Mouse (Mus musculus) neural tube, embryonic 15.5 days (tissue): ENCODE results near the gene Per1. TPM values are rescaled to one million over a fixed set of nuclear protein-coding genes. Genes with fewer than 3 reads are reported as not detected.

Experiments
- ATAC-seq: fragments of 200-750 bp; cut with Nextera tagmentation; 2 replicates; pipeline ENCODE4 v1.8.0; 2017; ENCODE audit warnings: mild to moderate bottlenecking, moderate TSS enrichment, moderate library complexity; ENCODE audit not compliant: low FRiP score
- H3K27ac ChIP-seq: fragments of 300-500 bp; sonication (generic); replicated peaks from 2 replicates; pipeline ENCODE4 v1.5.1; 2015; ENCODE audit warnings: mild to moderate bottlenecking, inconsistent platforms
- H3K27me3 ChIP-seq: fragments of 300-500 bp; sonication (generic); replicated peaks from 2 replicates; pipeline ENCODE4 v1.6.1; 2015; ENCODE audit warnings: inconsistent platforms
- H3K36me3 ChIP-seq: fragments of 300-500 bp; sonication (generic); 2 replicates; pipeline ENCODE4 v1.6.1; 2015; ENCODE audit warnings: inconsistent platforms
- H3K4me1 ChIP-seq: fragments of 300-500 bp; sonication (generic); 2 replicates; pipeline ENCODE4 v1.6.1; 2015; ENCODE audit warnings: inconsistent platforms
- H3K4me2 ChIP-seq: fragments of 300-500 bp; sonication (generic); 2 replicates; pipeline ENCODE4 v1.6.1; 2015; ENCODE audit warnings: inconsistent platforms, mild to moderate bottlenecking, moderate library complexity
- H3K4me3 ChIP-seq: fragments of 300-500 bp; sonication (generic); replicated peaks from 2 replicates; pipeline ENCODE4 v1.5.1; 2015; ENCODE audit warnings: mild to moderate bottlenecking, inconsistent platforms
- H3K9ac ChIP-seq: fragments of 300-500 bp; sonication (generic); replicated peaks from 2 replicates; pipeline ENCODE4 v1.6.1; 2015; ENCODE audit warnings: mild to moderate bottlenecking, inconsistent platforms
- H3K9me3 ChIP-seq: fragments of 300-500 bp; sonication (generic); replicated peaks from 2 replicates; pipeline ENCODE4 v1.6.1; 2016; ENCODE audit warnings: inconsistent platforms
- WGBS: fragments of 180-500 bp; shearing (Covaris S2); methylation state at CpG from one replicate; pipeline ENCODE4 v1.1.7; 2015; ENCODE audit warnings: mixed read lengths; 5-methylcytosine and 5-hydroxymethylcytosine counted together
- polyA plus RNA-seq: library from polyadenylated mRNA; unstranded; fragments of >200 nt; fragmentation: Nextera tagmentation; extraction: Ambion mirVana; gene quantifications from 2 replicates; pipeline ENCODE4 v1.2.1, GENCODE M21; 2015

Per1 gene
- polyA plus RNA-seq, 1 experiment from 2014 or later, result 10.0 TPM

DNA sequence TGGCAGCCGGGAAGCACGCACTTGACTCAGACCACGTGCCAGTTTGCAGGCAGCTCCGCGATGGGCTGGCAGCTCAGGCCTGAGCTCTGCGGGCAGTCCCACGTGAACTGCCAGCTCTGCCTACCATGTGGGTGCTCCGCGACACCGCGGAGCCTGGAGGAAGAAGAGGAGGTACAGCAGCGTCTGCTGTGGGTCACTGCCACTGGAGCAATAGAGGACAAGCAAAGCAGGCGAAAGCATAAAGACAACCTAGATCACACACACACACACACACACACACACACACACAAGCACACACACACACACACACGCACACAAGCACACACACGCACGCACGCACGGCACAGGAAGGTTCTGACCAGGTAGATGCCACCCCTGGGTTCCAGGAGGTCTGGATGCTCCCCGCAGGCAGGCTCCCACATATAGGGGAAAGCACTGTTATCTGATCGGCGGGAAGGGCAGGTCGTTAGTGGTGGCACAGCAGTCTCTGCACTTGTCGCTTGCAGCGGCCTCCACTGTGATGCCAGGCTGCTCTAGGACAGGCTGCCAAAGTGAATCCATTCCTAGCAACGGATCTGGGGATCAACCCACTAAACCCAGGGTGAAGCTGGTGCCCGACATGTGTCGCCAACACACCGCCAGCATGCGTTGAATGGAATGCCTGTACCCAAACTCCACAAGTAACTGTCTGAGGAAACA is 28.7 kb upstream of the Per1 start:
- peak overlapping the region; percentile 49 for H3K27ac ChIP-seq
- no peaks in the 10 kb centered on the region for H3K36me3 ChIP-seq
- peak overlapping the region; percentile 52 for H3K9ac ChIP-seq
- H3K27me3 ChIP-seq, result no peaks in the 10 kb centered on the region
- ATAC-seq, result no peak
- peaks cover 50% of the 10 kb centered on the region for H3K4me1 ChIP-seq
- H3K9me3 ChIP-seq, result no peaks in the 10 kb centered on the region
- peak overlapping the region; percentile 91 for H3K4me2 ChIP-seq
- H3K4me3 ChIP-seq, result peak overlapping the region; percentile 44
- 1% methylated on average over 29 of the region's 29 CpGs for WGBS

DNA sequence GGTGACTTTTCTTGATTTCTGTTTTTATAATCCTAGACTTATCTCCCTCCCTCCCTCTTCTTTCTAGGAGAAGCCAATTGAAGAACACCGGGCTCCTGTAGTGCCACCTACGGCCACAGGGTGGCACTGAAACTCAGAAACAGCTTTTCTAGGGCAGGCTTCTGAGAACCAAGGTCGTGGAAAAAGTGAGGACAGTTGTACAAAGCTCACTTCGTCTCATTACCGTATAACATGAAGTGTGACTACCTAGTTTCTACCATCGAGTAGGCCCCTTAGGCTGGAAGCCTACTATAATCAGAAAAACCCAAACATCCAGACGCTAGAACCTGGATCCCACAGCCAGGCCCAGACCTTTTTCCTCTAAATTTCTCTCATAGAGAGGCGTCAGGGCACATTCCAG is 28.1 kb upstream of the Per1 start:
- WGBS, result 12% methylated on average over 8 of the region's 8 CpGs
- Histone ChIP-seq H3K36me3 (no peaks in the 10 kb centered on the region), H3K4me3 (peak overlapping the region; percentile 44), H3K27me3 (no peaks in the 10 kb centered on the region), H3K9ac (peak overlapping the region; percentile 52), H3K4me2 (peak overlapping the region; percentile 91), H3K4me1 (peaks cover 50% of the 10 kb centered on the region), H3K9me3 (no peaks in the 10 kb centered on the region), H3K27ac (peak overlapping the region; percentile 49)
- no peak for ATAC-seq

DNA sequence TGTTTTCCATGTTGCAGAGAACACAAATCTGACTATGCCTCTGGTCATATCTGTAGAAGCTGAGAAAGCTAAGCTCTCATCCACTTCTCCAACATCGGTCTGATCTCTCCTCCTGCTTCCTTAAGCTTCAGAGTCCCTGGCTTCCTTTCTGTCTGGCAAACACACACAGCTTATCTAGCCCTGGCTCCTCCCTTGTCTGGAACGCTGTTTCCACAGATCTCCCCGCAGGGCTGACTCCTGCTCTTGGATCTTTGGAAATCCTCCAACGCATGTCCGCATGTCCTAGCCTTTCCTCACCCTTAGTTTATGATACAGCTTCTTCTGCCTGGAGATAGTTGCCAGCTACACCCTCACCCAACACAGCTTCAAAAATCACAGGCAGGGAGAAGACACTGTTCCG is 27.4 kb upstream of the Per1 start:
- no peak for ATAC-seq
- no peaks in the 10 kb centered on the region for H3K27me3 ChIP-seq
- H3K27ac ChIP-seq, result no peak overlapping the region
- peaks cover 53% of the 10 kb centered on the region for H3K4me1 ChIP-seq
- peak overlapping the region; percentile 52; the same call in 1 of the 2 replicates for H3K9ac ChIP-seq
- no peak overlapping the region for H3K4me2 ChIP-seq
- H3K4me3 ChIP-seq, result no peak overlapping the region
- no peaks in the 10 kb centered on the region for H3K36me3 ChIP-seq
- H3K9me3 ChIP-seq, result no peaks in the 10 kb centered on the region
- 67% methylated on average over 6 of the region's 6 CpGs for WGBS

DNA sequence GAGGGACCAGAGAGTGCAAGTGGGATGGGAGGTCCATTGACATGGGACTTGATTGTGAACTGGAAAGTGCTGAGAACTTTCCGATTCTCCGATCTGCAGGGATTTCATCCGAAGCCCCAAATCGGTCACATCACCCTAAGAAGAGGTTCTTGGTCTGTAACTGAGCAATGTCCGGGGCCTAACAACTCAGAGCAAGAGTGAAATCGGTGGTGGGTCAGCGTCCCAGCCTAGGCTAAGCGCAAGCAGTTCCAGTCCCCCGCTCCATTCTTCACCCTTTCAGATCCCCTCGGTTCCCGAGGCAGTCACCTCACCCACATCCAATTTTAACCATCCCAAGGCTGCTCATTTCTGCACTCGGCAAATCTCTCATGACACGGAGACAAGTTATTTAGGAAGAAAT is 24.9 kb upstream of the Per1 start:
- peak overlapping the region; percentile 79 for H3K9ac ChIP-seq
- H3K4me3 ChIP-seq, result peak overlapping the region; percentile 70
- no peaks in the 10 kb centered on the region for H3K9me3 ChIP-seq
- H3K27ac ChIP-seq, result peak overlapping the region; percentile 87
- WGBS, result 2% methylated on average over 13 of the region's 13 CpGs
- peak overlapping the region; percentile 78 for H3K4me2 ChIP-seq
- no peaks in the 10 kb centered on the region for H3K27me3 ChIP-seq
- H3K4me1 ChIP-seq, result peaks cover 60% of the 10 kb centered on the region
- no peaks in the 10 kb centered on the region for H3K36me3 ChIP-seq
- no peak for ATAC-seq

DNA sequence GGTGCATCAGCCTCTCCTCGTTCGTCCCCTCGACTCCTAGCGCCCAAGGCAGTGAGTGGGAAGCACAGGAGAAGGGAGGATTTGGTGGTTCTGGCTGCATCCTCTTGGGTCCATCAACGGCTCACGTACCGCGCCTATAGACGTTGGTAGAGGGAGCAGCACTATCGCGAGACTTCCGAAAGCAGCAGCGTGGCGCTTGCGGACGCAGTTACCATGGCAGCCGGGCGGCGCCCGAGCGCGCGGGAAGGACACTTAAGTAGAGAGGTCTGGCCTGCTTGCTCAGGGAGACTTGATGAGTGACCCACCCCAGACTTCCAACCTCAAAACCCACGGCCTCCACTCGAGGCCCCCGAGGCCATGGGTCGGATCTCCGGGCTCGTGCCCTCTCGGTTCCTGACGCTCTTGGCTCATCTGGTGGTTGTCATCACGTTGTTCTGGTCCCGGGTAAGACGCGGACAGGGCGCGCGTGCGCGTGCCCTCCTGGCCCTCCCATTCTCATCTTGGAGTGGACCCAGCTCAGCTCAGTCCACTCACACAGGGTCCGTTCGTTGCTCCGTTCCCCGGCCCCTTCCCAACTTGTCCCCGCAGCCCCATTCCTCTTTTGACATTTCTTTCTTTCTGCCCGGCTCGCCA is 24.3 kb upstream of the Per1 start, which contains the start of gene Tmem107:
Gene Tmem107 (plus strand): TSS at position 217 of the 633 bp plus-strand sequence.
- Histone ChIP-seq H3K27me3 (no peaks in the 10 kb centered on the region), H3K27ac (peak within 1 kb of the TSS; percentile 87), H3K9me3 (no peaks in the 10 kb centered on the region), H3K36me3 (no peaks in the 10 kb centered on the region), H3K4me1 (peaks cover 59% of the 10 kb centered on the region), H3K9ac (peak within 1 kb of the TSS; percentile 79), H3K4me3 (peak within 1 kb of the TSS; percentile 70), H3K4me2 (peak within 1 kb of the TSS; percentile 78)
- under 1% methylated on average over 47 of the region's 47 CpGs for WGBS
- ATAC-seq, result peak; percentile 88

DNA sequence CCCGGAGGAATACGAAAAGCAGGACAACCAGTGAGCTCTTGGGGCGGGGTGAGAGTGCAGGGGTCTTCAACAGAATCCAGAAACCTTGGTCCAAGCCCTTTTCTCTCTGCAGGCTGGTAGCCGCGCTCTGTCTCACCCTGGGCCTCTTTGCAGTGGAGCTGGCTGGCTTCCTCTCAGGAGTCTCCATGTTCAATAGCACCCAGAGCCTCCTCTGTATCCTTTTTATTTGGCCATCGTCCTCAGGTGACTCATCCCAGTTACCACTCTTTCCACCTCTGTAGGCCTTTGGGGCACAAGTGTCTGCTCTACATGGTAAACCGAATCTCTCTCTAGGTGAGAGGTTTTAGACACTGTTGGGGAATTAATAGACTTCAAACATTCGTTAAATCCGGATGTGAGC is 23.8 kb upstream of the Per1 start:
- no peaks in the 10 kb centered on the region for H3K27me3 ChIP-seq
- no peaks in the 10 kb centered on the region for H3K36me3 ChIP-seq
- H3K4me3 ChIP-seq, result peak overlapping the region; percentile 70
- H3K9ac ChIP-seq, result peak overlapping the region; percentile 79
- 25% methylated on average over 9 of the region's 9 CpGs for WGBS
- no peaks in the 10 kb centered on the region for H3K9me3 ChIP-seq
- H3K27ac ChIP-seq, result peak overlapping the region; percentile 87
- peak overlapping the region; percentile 78 for H3K4me2 ChIP-seq
- peaks cover 53% of the 10 kb centered on the region for H3K4me1 ChIP-seq
- no peak for ATAC-seq

DNA sequence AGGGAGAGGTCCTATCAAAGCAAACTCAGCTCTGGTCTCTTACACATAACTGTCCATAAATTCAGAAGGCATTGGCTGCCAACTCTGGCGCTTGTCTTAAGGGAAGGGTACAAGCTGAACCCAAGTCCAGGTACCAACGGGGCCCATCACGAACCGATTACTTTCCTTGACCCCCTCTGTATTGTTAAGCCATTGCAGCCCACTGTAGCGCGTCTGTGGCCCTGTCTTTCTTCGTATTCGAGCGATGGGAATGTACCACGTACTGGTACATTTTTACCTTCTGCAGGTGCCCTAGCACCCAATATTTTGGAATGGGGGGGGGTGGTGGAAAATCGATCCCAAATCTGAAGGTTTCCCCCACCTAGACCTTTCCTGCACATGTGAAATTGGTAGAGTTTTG is 22.8 kb upstream of the Per1 start:
- Histone ChIP-seq H3K4me3 (peak overlapping the region; percentile 35), H3K9me3 (no peaks in the 10 kb centered on the region), H3K9ac (peak overlapping the region; percentile 47; the same call in 1 of the 2 replicates), H3K36me3 (no peaks in the 10 kb centered on the region), H3K4me2 (peak overlapping the region; percentile 78), H3K4me1 (peaks cover 47% of the 10 kb centered on the region), H3K27ac (peak overlapping the region; percentile 94), H3K27me3 (no peaks in the 10 kb centered on the region)
- 87% methylated on average over 11 of the region's 11 CpGs for WGBS
- no peak for ATAC-seq

DNA sequence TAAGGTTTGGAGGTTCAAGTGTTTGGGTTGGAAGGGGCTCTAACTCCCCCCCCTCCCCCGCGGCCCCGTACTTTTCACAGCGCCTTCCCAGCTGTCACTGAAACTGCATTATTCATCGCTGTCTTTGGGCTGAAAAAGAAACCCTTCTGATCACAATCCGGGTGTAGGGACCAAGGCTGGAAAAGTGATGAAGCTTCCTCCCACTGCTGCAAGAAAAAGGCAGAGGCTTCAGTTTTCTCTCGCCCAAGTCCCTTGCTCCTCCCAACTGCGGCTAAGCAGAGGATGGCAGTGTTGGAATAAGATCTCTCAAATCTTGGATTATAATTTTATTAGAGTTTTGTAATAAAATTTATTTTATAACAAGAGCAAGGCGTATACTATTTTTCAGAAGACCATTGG is 22.4 kb upstream of the Per1 start:
- H3K4me1 ChIP-seq, result peaks cover 47% of the 10 kb centered on the region
- WGBS, result 8% methylated on average over 9 of the region's 9 CpGs
- H3K9ac ChIP-seq, result peak overlapping the region; percentile 47
- peak overlapping the region; percentile 94 for H3K27ac ChIP-seq
- no peaks in the 10 kb centered on the region for H3K27me3 ChIP-seq
- no peaks in the 10 kb centered on the region for H3K9me3 ChIP-seq
- ATAC-seq, result no peak
- H3K36me3 ChIP-seq, result no peaks in the 10 kb centered on the region
- peak overlapping the region; percentile 35 for H3K4me3 ChIP-seq
- H3K4me2 ChIP-seq, result peak overlapping the region; percentile 78

DNA sequence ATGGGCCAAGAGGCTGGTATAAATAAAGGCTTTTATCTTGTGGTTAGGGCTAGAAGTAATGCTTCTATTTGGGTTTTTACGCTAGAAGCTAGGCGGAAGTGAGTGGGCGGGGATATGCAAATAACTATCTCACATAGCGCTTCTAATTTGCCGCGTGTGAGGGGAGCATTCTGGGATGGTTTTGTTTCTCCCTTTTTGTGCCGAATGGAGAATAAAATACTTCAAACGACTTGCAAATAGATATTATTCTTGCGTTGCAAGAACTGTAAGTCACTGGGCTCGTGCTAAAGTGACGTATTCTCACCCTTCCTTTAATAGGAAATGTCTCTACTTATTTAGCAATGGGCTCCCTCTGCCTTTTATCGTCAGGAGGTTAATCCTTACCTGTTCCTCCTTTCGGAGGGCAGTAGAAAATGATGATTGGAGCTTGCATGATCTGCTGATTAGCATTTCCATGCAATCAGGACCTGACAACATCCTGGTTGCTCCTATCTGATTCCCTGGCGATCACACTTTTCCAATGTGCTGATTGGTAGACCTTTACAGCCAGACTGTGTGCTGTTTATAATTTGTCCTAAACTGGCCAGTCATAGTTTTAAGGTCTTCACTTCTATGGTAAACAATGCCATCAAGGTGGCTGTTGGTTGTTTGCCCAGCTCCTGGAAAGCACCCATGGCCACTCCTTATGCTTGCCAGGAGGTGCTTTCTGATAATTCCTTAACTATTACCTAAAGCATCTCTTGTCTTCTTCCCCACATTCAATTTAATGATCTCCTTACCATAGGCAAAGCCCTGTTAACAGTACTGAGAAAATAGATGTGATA is 21.7 kb upstream of the Per1 start:
- peak overlapping the region; percentile 35 for H3K4me3 ChIP-seq
- H3K9ac ChIP-seq, result peak overlapping the region; percentile 47
- under 1% methylated on average over 14 of the region's 14 CpGs for WGBS
- ATAC-seq, result peak; percentile 81
- H3K27ac ChIP-seq, result peak overlapping the region; percentile 94
- peaks cover 47% of the 10 kb centered on the region for H3K4me1 ChIP-seq
- no peaks in the 10 kb centered on the region for H3K9me3 ChIP-seq
- H3K27me3 ChIP-seq, result no peaks in the 10 kb centered on the region
- H3K36me3 ChIP-seq, result no peaks in the 10 kb centered on the region
- H3K4me2 ChIP-seq, result peak overlapping the region; percentile 78

DNA sequence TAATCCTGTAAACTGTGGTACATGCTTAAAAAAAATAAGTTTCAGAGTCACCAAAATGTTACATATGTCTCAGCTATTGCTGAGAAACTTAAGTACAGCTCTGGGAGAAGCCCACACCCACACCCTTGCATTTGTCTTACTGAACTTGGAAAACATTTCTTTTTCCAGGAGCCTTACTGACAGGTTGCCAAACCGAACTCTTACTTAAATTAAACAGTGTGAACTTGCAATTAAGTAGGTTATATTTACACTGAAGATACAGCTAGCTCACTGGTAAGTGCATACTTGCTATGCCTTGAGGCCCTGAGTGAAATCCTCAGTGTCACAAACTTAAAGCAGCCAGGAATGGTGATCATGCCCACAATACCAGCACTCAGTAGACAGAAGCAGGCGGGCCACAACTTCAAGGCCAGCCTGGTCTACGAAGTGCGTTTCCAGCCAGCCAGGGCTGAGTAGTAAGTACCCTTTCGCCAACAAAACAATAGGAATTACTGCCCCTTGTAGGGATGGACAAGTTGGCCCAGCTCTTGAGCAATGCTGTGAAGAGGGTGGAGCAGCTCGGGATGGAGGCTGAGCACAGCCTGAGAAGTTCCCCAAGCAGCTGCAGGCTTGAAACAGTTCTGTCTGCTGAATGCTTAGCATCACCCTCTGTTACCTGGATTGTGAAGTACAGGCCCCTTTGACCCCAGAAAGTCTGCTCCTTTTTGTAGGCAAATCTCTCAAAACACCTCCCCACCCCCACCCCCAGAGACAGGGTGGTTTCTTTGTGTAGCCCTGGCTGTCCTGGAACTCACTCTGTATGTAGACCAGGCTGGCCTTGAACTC is 20.9 kb upstream of the Per1 start:
- 31% methylated on average over 6 of the region's 6 CpGs for WGBS
- Histone ChIP-seq H3K9me3 (no peaks in the 10 kb centered on the region), H3K4me1 (peaks cover 47% of the 10 kb centered on the region), H3K4me3 (no peak overlapping the region), H3K27me3 (no peaks in the 10 kb centered on the region), H3K27ac (peak overlapping the region; percentile 94), H3K9ac (no peak overlapping the region), H3K4me2 (no peak overlapping the region), H3K36me3 (no peaks in the 10 kb centered on the region)
- ATAC-seq, result no peak

DNA sequence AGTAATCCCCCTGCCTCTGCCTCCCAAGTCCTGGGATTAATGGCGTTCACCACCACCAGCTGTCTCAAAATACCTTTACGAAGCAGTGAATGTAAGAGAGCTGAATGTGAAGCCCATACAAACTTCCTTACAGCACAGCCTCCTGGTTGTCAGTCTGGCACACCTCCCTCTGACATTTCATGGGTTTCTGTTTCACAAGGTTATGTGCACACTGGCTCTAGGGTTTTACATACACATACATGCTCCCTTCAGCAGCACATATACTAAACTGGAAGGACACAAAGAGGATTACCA is 20.3 kb upstream of the Per1 start:
- H3K9me3 ChIP-seq, result no peaks in the 10 kb centered on the region
- ATAC-seq, result no peak
- H3K4me2 ChIP-seq, result no peak overlapping the region
- H3K4me1 ChIP-seq, result peaks cover 46% of the 10 kb centered on the region
- H3K27ac ChIP-seq, result peak overlapping the region; percentile 94; the same call in 1 of the 2 replicates
- no peak overlapping the region for H3K4me3 ChIP-seq
- H3K36me3 ChIP-seq, result no peaks in the 10 kb centered on the region
- H3K9ac ChIP-seq, result no peak overlapping the region
- H3K27me3 ChIP-seq, result no peaks in the 10 kb centered on the region
- 69% methylated on average over 2 of the region's 2 CpGs for WGBS
